10 mouse cellular contexts compared by ENCODE assay signal in genomic region chr11:103371222-103371539, GRCm38 (mm10). TPM values are rescaled to one million over a fixed set of nuclear protein-coding genes. Genes with fewer than 3 reads are reported as not detected.
DNase-seq lines count a peak whose midpoint lies in the region; ATAC-seq and TF ChIP-seq lines count a peak whose summit lies in the region.
"Had no signal": no experiment of that assay in that cellular context is flagged by ENCODE, and none has a peak within 500 bp of the region (broad histone marks: within the 10 kb centered on the region; RNA-seq: fewer than 3 reads in every experiment).

No protein-coding gene starts in this region.

- peaks cover 72% of the 10 kb centered on the region for H3K36me3 ChIP-seq in embryonic facial prominence, embryonic 13.5 days
- H3K36me3 ChIP-seq in embryonic facial prominence, embryonic 10.5 days (replicated peaks) = peaks cover 90% of the 10 kb centered on the region
- peaks cover 13% of the 10 kb centered on the region; the same call in 1 of the 2 replicates for H3K36me3 ChIP-seq in heart, embryonic 15.5 days
- H3K36me3 ChIP-seq in forebrain, embryonic 16.5 days (ENCODE audit: control insufficient read depth, insufficient read depth) = peaks cover 8% of the 10 kb centered on the region
- H3K36me3 ChIP-seq in forebrain, postnatal 0 days (ENCODE audit: insufficient read depth) = peaks cover 41% of the 10 kb centered on the region

- DNase-seq in embryonic facial prominence, embryonic 10.5 days (ENCODE audit: low spot score) = no peak
- DNase-seq in adrenal gland, postnatal 36 days = peak; percentile 38 to 43
- peak; percentile 75 for DNase-seq in kidney, postnatal 14 days
- no peak for DNase-seq in left cerebral cortex, adult 11 months (ENCODE audit: low spot score)
- DNase-seq in forebrain, postnatal 0 days = no peak

- H3K4me2 ChIP-seq in embryonic facial prominence, embryonic 13.5 days = no peak overlapping the region
- no peak overlapping the region for H3K4me2 ChIP-seq in heart, embryonic 15.5 days
- H3K4me2 ChIP-seq in forebrain, embryonic 16.5 days (ENCODE audit: low read length) = no peak overlapping the region
- no peak overlapping the region for H3K4me2 ChIP-seq in forebrain, postnatal 0 days (ENCODE audit: low read depth)
- H3K4me2 ChIP-seq: forebrain, embryonic 12.5 days had no signal

- no peaks in the 10 kb centered on the region for H3K9me3 ChIP-seq in embryonic facial prominence, embryonic 13.5 days
- no peaks in the 10 kb centered on the region for H3K9me3 ChIP-seq in embryonic facial prominence, embryonic 10.5 days
- H3K9me3 ChIP-seq in heart, embryonic 15.5 days (replicated peaks) = no peaks in the 10 kb centered on the region
- H3K9me3 ChIP-seq in forebrain, embryonic 16.5 days (ENCODE audit: control insufficient read depth, low read length) = no peaks in the 10 kb centered on the region
- no peaks in the 10 kb centered on the region for H3K9me3 ChIP-seq in forebrain, postnatal 0 days (ENCODE audit: low read length)
- H3K9me3 ChIP-seq: forebrain, embryonic 12.5 days had no signal

- TF ChIP-seq CTCF in forebrain, postnatal 0 days (IDR thresholded peaks at IDR 0.05; ENCODE audit: low read depth) = no peak

- no peak for ATAC-seq in embryonic facial prominence, embryonic 13.5 days (ENCODE audit: insufficient number of reproducible peaks, insufficient read depth, low FRiP score, low TSS enrichment, low read depth)
- ATAC-seq in heart, embryonic 15.5 days (replicated peaks; ENCODE audit: insufficient number of reproducible peaks, insufficient read depth, low FRiP score, low read depth) = no peak; the same call in 1 of the 2 replicates
- no peak for ATAC-seq in forebrain, embryonic 16.5 days
- ATAC-seq in forebrain, postnatal 0 days = no peak
- ATAC-seq: Patski had no signal

- WGBS in embryonic facial prominence, embryonic 13.5 days = 72% methylated on average over 3 of the region's 3 CpGs
- 68% methylated on average over 3 of the region's 3 CpGs for WGBS in embryonic facial prominence, embryonic 10.5 days
- 71% methylated on average over 3 of the region's 3 CpGs for WGBS in heart, embryonic 15.5 days
- WGBS in forebrain, embryonic 16.5 days = 79% methylated on average over 3 of the region's 3 CpGs
- 82% methylated on average over 3 of the region's 3 CpGs for WGBS in forebrain, postnatal 0 days

- no peak overlapping the region for H3K9ac ChIP-seq in embryonic facial prominence, embryonic 13.5 days
- H3K9ac ChIP-seq in heart, embryonic 15.5 days = no peak overlapping the region
- H3K9ac ChIP-seq in forebrain, embryonic 16.5 days (replicated peaks; ENCODE audit: low read depth, low read length) = no peak overlapping the region
- H3K9ac ChIP-seq in forebrain, postnatal 0 days = no peak overlapping the region
- H3K9ac ChIP-seq: forebrain, embryonic 12.5 days had no signal

- no peaks in the 10 kb centered on the region for H3K4me1 ChIP-seq in embryonic facial prominence, embryonic 13.5 days
- H3K4me1 ChIP-seq in embryonic facial prominence, embryonic 10.5 days = peaks cover 3% of the 10 kb centered on the region
- peaks cover 24% of the 10 kb centered on the region for H3K4me1 ChIP-seq in heart, embryonic 15.5 days (replicated peaks)
- no peaks in the 10 kb centered on the region for H3K4me1 ChIP-seq in forebrain, embryonic 16.5 days (replicated peaks; ENCODE audit: control insufficient read depth, insufficient read depth, low read length)
- H3K4me1 ChIP-seq in forebrain, postnatal 0 days (ENCODE audit: insufficient read depth) = no peaks in the 10 kb centered on the region
- H3K4me1 ChIP-seq: forebrain, embryonic 12.5 days had no signal

- H3K4me3 ChIP-seq in embryonic facial prominence, embryonic 13.5 days = no peak overlapping the region
- H3K4me3 ChIP-seq in embryonic facial prominence, embryonic 10.5 days = no peak overlapping the region
- H3K4me3 ChIP-seq in heart, embryonic 15.5 days = no peak overlapping the region
- H3K4me3 ChIP-seq in forebrain, embryonic 16.5 days (replicated peaks; ENCODE audit: low read length) = no peak overlapping the region
- no peak overlapping the region for H3K4me3 ChIP-seq in forebrain, postnatal 0 days (ENCODE audit: low read depth, low read length)
- H3K4me3 ChIP-seq: forebrain, embryonic 12.5 days had no signal

- peak overlapping the region; percentile 51; the same call in 1 of the 2 replicates for H3K27ac ChIP-seq in embryonic facial prominence, embryonic 13.5 days
- H3K27ac ChIP-seq in embryonic facial prominence, embryonic 10.5 days (replicated peaks) = no peak overlapping the region
- H3K27ac ChIP-seq in heart, embryonic 15.5 days = peak overlapping the region; percentile 73
- H3K27ac ChIP-seq in forebrain, embryonic 16.5 days (ENCODE audit: low read length) = no peak overlapping the region
- H3K27ac ChIP-seq in forebrain, postnatal 0 days (ENCODE audit: low read depth, low read length) = no peak overlapping the region
- H3K27ac ChIP-seq: forebrain, embryonic 12.5 days had no signal

- no peaks in the 10 kb centered on the region for H3K27me3 ChIP-seq in embryonic facial prominence, embryonic 13.5 days
- H3K27me3 ChIP-seq in embryonic facial prominence, embryonic 10.5 days (replicated peaks; ENCODE audit: low read depth, poor library complexity, severe bottlenecking) = peaks cover under 1% of the 10 kb centered on the region; the same call in 1 of the 2 replicates
- no peaks in the 10 kb centered on the region for H3K27me3 ChIP-seq in heart, embryonic 15.5 days
- H3K27me3 ChIP-seq in forebrain, embryonic 16.5 days (replicated peaks; ENCODE audit: control insufficient read depth, insufficient read depth, low read length) = no peaks in the 10 kb centered on the region
- no peaks in the 10 kb centered on the region for H3K27me3 ChIP-seq in forebrain, postnatal 0 days (ENCODE audit: insufficient read depth, low read length)
- H3K27me3 ChIP-seq: Patski had no signal

RNA-seq across cellular contexts. Expression of gene Arhgap27, which starts 7.7 kb away (rescaled TPM):
- polyA plus RNA-seq in embryonic facial prominence, embryonic 13.5 days (2015; fragmentation: Nextera tagmentation; extraction: Ambion mirVana) = 6.8 and 7.2 TPM in 2 replicates
- 5.3 and 5.8 TPM in 2 replicates for polyA plus RNA-seq in embryonic facial prominence, embryonic 10.5 days (2016; fragmentation: Nextera tagmentation; extraction: Ambion mirVana)
- total RNA-seq in adrenal gland, postnatal 36 days (2021) = 10 to 100 TPM; 10.1 to 16.3 TPM
- polyA plus RNA-seq in heart, embryonic 15.5 days (2015; fragmentation: Nextera tagmentation; extraction: Ambion mirVana) = 5.4 and 9.0 TPM in 2 replicates
- polyA plus RNA-seq in forebrain, embryonic 16.5 days (2015; fragmentation: Nextera tagmentation; extraction: Ambion mirVana) = 3.0 and 3.3 TPM in 2 replicates
- 4.2 and 5.6 TPM in 2 replicates for total RNA-seq in forebrain, postnatal 0 days (2014; rRNA removed)
- polyA plus RNA-seq in forebrain, postnatal 0 days (2015; fragmentation: Nextera tagmentation; extraction: Ambion mirVana) = 3.2 and 4.8 TPM in 2 replicates

RNA-seq across cellular contexts. Expression of gene Plekhm1, which starts 41.3 kb away (rescaled TPM):
- 7.2 and 7.6 TPM in 2 replicates for polyA plus RNA-seq in embryonic facial prominence, embryonic 13.5 days (2015; fragmentation: Nextera tagmentation; extraction: Ambion mirVana)
- polyA plus RNA-seq in embryonic facial prominence, embryonic 10.5 days (2016; fragmentation: Nextera tagmentation; extraction: Ambion mirVana) = 8.1 and 8.9 TPM in 2 replicates
- total RNA-seq in adrenal gland, postnatal 36 days (2021) = 10 to 100 TPM; 20.1 to 21.5 TPM
- polyA plus RNA-seq in heart, embryonic 15.5 days (2015; fragmentation: Nextera tagmentation; extraction: Ambion mirVana) = 4.8 and 6.1 TPM in 2 replicates
- polyA plus RNA-seq in forebrain, embryonic 16.5 days (2015; fragmentation: Nextera tagmentation; extraction: Ambion mirVana) = 10.3 and 11.3 TPM in 2 replicates
- 4.2 and 7.1 TPM in 2 replicates for total RNA-seq in forebrain, postnatal 0 days (2014; rRNA removed)
- polyA plus RNA-seq in forebrain, postnatal 0 days (2015; fragmentation: Nextera tagmentation; extraction: Ambion mirVana) = 5.3 and 5.7 TPM in 2 replicates

Comparison
In these comparisons a context has a peak if more than half of its experiments do, and no peak if none do; other contexts are left out.
1. H3K27ac ChIP-seq: peak in embryonic facial prominence, embryonic 13.5 days (single experiment) and heart, embryonic 15.5 days (single experiment); none in embryonic facial prominence, embryonic 10.5 days (single experiment), forebrain, embryonic 16.5 days (single experiment) and forebrain, postnatal 0 days (single experiment).
2. DNase-seq: peak in adrenal gland, postnatal 36 days (2 of 2) and kidney, postnatal 14 days (single experiment); none in embryonic facial prominence, embryonic 10.5 days (single experiment), left cerebral cortex, adult 11 months (single experiment) and forebrain, postnatal 0 days (single experiment).